Mouse (Mus musculus) gastrocnemius, postnatal 36 days (tissue): ENCODE data around the gene Zmpste24. TPM values are rescaled to one million over a fixed set of nuclear protein-coding genes. Genes with fewer than 3 reads are reported as not detected.

ENCODE experiments used
- total RNA-seq, 2 experiments: library from RNA; stranded (reverse); gene quantifications; 2 replicates each; pipeline ENCODE4 v1.2.3; 2021

The Zmpste24 gene
- total RNA-seq, 2 experiments from 2014 or later: 15.7 to 16.1 TPM

Other genes with a start within 250 kb of the Zmpste24 start
- gene Rims3, start 243.4 kb downstream of the Zmpste24 start, total RNA-seq: under 1 TPM in 1 of 2 experiments, not detected in 1; 0.05 TPM
- 1 to 10 TPM; 1.4 TPM for gene Exo5, start 173.2 kb downstream of the Zmpste24 start, total RNA-seq
- gene Zfp69, start 146.5 kb downstream of the Zmpste24 start, total RNA-seq: under 1 TPM; 0.48 to 0.59 TPM
- 10 to 100 TPM; 13.7 to 14.4 TPM for gene Smap2, start 81.0 kb downstream of the Zmpste24 start, total RNA-seq
- under 1 TPM; 0.23 to 0.54 TPM for gene Col9a2, start 58.9 kb downstream of the Zmpste24 start, total RNA-seq
- gene Tmco2, start 11.0 kb upstream of the Zmpste24 start, total RNA-seq: not detected
- 1 to 10 TPM; 6.8 to 7.6 TPM for gene Rlf, start 116.8 kb upstream of the Zmpste24 start, total RNA-seq
- not detected for gene Gm12888, start 226.7 kb upstream of the Zmpste24 start, total RNA-seq